Mouse (Mus musculus) hindbrain, embryonic 12.5 days (tissue): Measurements from ENCODE around the gene Clpsl2. TPM values are rescaled to one million over a fixed set of nuclear protein-coding genes. Genes with fewer than 3 reads are reported as not detected.

Experiments
- microRNA-seq: library from miRNA; unstranded; fragments of <30 nt; microRNA quantifications from one replicate; pipeline ENCODE4, GENCODE M21; 2017
- polyA plus RNA-seq: library from polyadenylated mRNA; unstranded; fragments of >200 nt; fragmentation: Nextera tagmentation; extraction: Ambion mirVana; gene quantifications from 2 replicates; pipeline ENCODE4 v1.2.1, GENCODE M21; 2016

Gene Clpsl2
- polyA plus RNA-seq, 1 experiment from 2014 or later: not detected

Small RNA genes within 50 kb of the gene (microRNA-seq; reads per million reads assigned to microRNA genes)
- not detected for gene Gm25195
- not detected for gene Mir6969

Other genes with a start within 250 kb of the Clpsl2 start
- gene Fance, start 235.9 kb upstream of the Clpsl2 start, polyA plus RNA-seq: 24.7 and 28.3 TPM in 2 replicates
- gene Rpl10a, start 220.9 kb upstream of the Clpsl2 start, polyA plus RNA-seq: 287 and 354 TPM in 2 replicates
- 7.0 and 7.7 TPM in 2 replicates for gene Tead3, start 198.6 kb upstream of the Clpsl2 start, polyA plus RNA-seq
- gene Tulp1, start 184.2 kb upstream of the Clpsl2 start, polyA plus RNA-seq: 5.0 and 6.8 TPM in 2 replicates
- gene Fkbp5, start 31.9 kb upstream of the Clpsl2 start, polyA plus RNA-seq: 28.3 and 32.6 TPM in 2 replicates
- not detected in 2 replicates for gene Armc12, start 18.6 kb upstream of the Clpsl2 start, polyA plus RNA-seq
- not detected in 2 replicates for gene Clps, start 11.4 kb downstream of the Clpsl2 start, polyA plus RNA-seq
- gene Lhfpl5, start 26.2 kb downstream of the Clpsl2 start, polyA plus RNA-seq: 2.0 and 3.4 TPM in 2 replicates
- 100 and 105 TPM in 2 replicates for gene Srpk1, start 73.3 kb downstream of the Clpsl2 start, polyA plus RNA-seq
- gene Slc26a8, start 140.8 kb downstream of the Clpsl2 start, polyA plus RNA-seq: 0.44 and 0.63 TPM in 2 replicates
- 40.1 and 45.9 TPM in 2 replicates for gene Mapk14, start 141.9 kb downstream of the Clpsl2 start, polyA plus RNA-seq
- 3.2 and 3.5 TPM in 2 replicates for gene AC170998.1, start 176.7 kb downstream of the Clpsl2 start, polyA plus RNA-seq
- 4.2 and 6.5 TPM in 2 replicates for gene Mapk13, start 219.9 kb downstream of the Clpsl2 start, polyA plus RNA-seq